Mouse (Mus musculus) cerebellum, adult 2 months (tissue): ENCODE data around the gene Csrp1. TPM values are rescaled to one million over a fixed set of nuclear protein-coding genes. Genes with fewer than 3 reads are reported as not detected.
A peak's percentile ranks its signal among the peaks of the same experiment; 100 is the strongest.

Source experiments
- DNase-seq, 2 experiments: peaks; one replicate each; pipeline ENCODE4 v3.0.0; 2021
- H3K27ac ChIP-seq: fragments of 200-500 bp; 2 replicates; pipeline ENCODE4 v1.5.1; 2012; ENCODE audit warnings: low read length, control low read depth, inconsistent platforms; ENCODE audit not compliant: insufficient read depth
- H3K27me3 ChIP-seq: fragments of 200-500 bp; 2 replicates; pipeline ENCODE4 v1.6.1; 2012; ENCODE audit warnings: inconsistent platforms, mild to moderate bottlenecking, low read length, moderate library complexity; ENCODE audit not compliant: control insufficient read depth, insufficient read depth
- H3K4me1 ChIP-seq: fragments of 200-500 bp; 2 replicates; pipeline ENCODE4 v1.6.1; 2011; ENCODE audit warnings: low read length; ENCODE audit not compliant: control insufficient read depth, insufficient read depth
- H3K4me3 ChIP-seq: fragments of 200-500 bp; replicated peaks from 2 replicates; pipeline ENCODE3; 2011; ENCODE audit warnings: mild to moderate bottlenecking, low read depth, low read length, control low read depth; ENCODE audit not compliant: insufficient read depth
- CTCF ChIP-seq: fragments of 200-500 bp; IDR thresholded peaks from 2 replicates; pipeline ENCODE4 v1.5.1; 2011; ENCODE audit warnings: low read depth, mild to moderate bottlenecking, control low read depth, low read length, moderate library complexity, borderline replicate concordance; ENCODE audit not compliant: insufficient read depth
- POLR2A ChIP-seq: fragments of 200-500 bp; IDR thresholded peaks from 2 replicates; pipeline ENCODE4 v1.6.1; 2011; ENCODE audit warnings: low read length, control low read depth, borderline replicate concordance; ENCODE audit not compliant: insufficient read depth
- WGBS: fragments of 180-500 bp; shearing (Covaris S2); methylation state at CpG from one replicate; pipeline ENCODE4 v1.1.7; 2018; 5-methylcytosine and 5-hydroxymethylcytosine counted together
- polyA plus RNA-seq: library from polyadenylated mRNA; depleted of rRNA; stranded (reverse); fragments of >200 nt; gene quantifications from 2 replicates; pipeline ENCODE4 v1.2.3, GENCODE M21; 2012

Gene Csrp1
- polyA plus RNA-seq, 1 experiment = 434 TPM

DNA sequence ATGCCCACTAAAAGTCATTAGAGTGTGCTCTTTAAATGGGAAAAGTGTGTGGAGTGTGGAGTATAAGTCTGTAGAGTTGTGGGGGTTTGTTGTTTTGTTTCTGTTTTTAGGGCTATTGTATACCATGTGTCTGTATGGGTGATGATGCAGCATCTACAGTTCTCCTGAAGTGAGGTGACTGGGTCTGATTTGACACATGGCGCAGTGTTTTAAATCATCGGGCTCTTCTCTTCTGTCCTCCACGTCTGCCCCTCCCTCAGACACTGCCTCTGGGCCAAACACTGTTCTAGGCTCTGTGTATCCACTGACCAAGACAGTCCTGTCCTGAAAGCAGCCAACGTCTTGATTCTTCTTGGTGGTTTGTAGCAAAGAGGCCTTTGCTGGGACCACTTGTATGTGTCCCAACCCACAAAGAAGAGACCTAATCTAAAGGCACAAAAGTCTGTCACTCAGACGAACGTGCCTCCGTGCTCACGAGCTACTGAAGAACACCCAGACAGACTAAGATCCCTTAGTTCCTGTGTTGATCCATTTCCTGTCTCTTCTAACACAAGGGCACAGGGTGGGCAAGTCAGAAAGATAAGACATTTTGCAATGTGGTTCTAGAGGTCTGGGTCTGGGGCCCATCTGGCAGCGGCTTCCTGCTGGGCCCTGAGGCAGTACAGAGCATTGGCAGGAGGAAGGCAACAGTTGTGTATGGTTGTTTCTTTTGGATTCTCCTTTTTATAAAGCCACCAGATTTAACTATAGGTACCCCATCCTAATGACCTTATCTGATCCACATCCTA lies 5.6 kb upstream of the Csrp1 start:
- Histone ChIP-seq H3K27me3 (no peaks in the 10 kb centered on the region), H3K4me3 (no peak overlapping the region), H3K4me1 (no peaks in the 10 kb centered on the region), H3K27ac (no peak overlapping the region)
- DNase-seq = no peak
- WGBS = 81% methylated on average over 9 of the region's 9 CpGs
- no peak for TF ChIP-seq POLR2A
- TF ChIP-seq CTCF = no peak

GRCm38 (mm10) chr1:135714901-135715609 lies 4.8 kb upstream of the Csrp1 start:
- Histone ChIP-seq H3K4me3 (no peak overlapping the region), H3K27me3 (no peaks in the 10 kb centered on the region), H3K27ac (no peak overlapping the region), H3K4me1 (no peaks in the 10 kb centered on the region)
- 69% methylated on average over 3 of the region's 3 CpGs for WGBS
- no peak for DNase-seq
- TF ChIP-seq CTCF = no peak
- no peak for TF ChIP-seq POLR2A

- no peaks in the 10 kb centered on the region for H3K27me3 ChIP-seq
- WGBS = 24% methylated on average over 9 of the region's 9 CpGs
- H3K4me1 ChIP-seq = no peaks in the 10 kb centered on the region
- no peak for TF ChIP-seq POLR2A
- peak; percentile 65; the same call in 1 of the 2 replicates for TF ChIP-seq CTCF
- no peak overlapping the region for H3K4me3 ChIP-seq
- no peak overlapping the region for H3K27ac ChIP-seq
- DNase-seq = peak in 1 of 2 experiments; percentile 26
Measured at GRCm38 (mm10) chr1:135719486-135719885, 375 bp upstream of the Csrp1 start.

DNA sequence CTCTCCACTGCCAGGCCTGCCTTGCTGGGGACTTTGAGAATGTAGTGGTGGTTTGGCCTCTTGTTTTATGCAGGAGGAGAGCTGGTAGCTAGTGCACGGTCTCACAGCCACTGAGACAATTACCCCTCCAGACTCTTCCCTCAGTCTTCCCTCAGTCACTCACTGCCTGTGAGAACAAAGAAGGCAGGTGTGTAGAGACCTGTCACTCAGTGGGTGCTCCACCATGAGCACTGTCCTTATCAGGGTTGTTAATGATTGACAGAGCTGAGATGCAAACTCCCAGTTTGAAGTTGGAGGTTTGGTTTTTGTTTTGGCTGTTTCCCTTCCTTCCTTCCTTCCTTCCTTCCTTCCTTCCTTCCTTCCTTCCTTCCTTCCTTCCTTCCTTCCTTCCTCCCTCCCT lies 3.2 kb downstream of the Csrp1 start:
- Histone ChIP-seq H3K4me3 (no peak overlapping the region), H3K27me3 (no peaks in the 10 kb centered on the region), H3K4me1 (no peaks in the 10 kb centered on the region), H3K27ac (no peak overlapping the region)
- WGBS = 65% methylated on average over 1 of the region's 1 CpGs
- TF ChIP-seq CTCF = no peak
- no peak for TF ChIP-seq POLR2A
- no peak for DNase-seq

GRCm38 (mm10) chr1:135724134-135724533 lies 4.3 kb downstream of the Csrp1 start:
- H3K4me1 ChIP-seq = no peaks in the 10 kb centered on the region
- 83% methylated on average over 4 of the region's 4 CpGs for WGBS
- no peak for DNase-seq
- no peaks in the 10 kb centered on the region for H3K27me3 ChIP-seq
- no peak overlapping the region for H3K4me3 ChIP-seq
- H3K27ac ChIP-seq = no peak overlapping the region
- TF ChIP-seq POLR2A (no peak), CTCF (no peak)

DNA sequence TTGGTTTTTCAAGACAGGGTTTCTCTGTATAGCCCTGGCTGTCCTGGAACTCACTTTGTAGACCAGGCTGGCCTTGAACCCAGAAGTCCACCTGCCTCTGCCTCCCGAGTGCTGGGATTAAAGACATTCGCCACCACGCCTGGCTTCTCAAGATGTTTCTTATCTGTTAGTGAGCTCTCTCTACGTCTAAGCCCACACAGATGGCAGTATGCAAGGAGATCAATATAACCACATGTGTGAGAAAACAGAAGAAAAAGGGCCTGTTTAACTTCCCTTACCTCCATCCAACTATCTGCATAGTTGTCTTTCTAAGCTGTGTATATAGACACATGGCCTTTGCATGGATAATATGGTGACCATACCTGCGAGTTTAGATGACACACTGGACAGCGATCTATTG lies 5.5 kb downstream of the Csrp1 start:
- no peak overlapping the region for H3K27ac ChIP-seq
- DNase-seq = no peak
- WGBS = 95% methylated on average over 6 of the region's 6 CpGs

GRCm38 (mm10) chr1:135725936-135726335 lies 6.1 kb downstream of the Csrp1 start:
- Histone ChIP-seq H3K27me3 (no peaks in the 10 kb centered on the region), H3K27ac (no peak overlapping the region), H3K4me1 (no peaks in the 10 kb centered on the region), H3K4me3 (no peak overlapping the region)
- 29% methylated on average over 7 of the region's 7 CpGs for WGBS
- DNase-seq = no peak
- TF ChIP-seq CTCF (no peak), POLR2A (no peak)

More for the DNA sequence above, 5.5 kb downstream of the Csrp1 start:
- Histone ChIP-seq H3K4me3 (no peak overlapping the region), H3K27me3 (no peaks in the 10 kb centered on the region), H3K4me1 (no peaks in the 10 kb centered on the region)
- TF ChIP-seq POLR2A (no peak), CTCF (no peak)
